Mouse (Mus musculus) induced T-regulatory cell, adult 2 months (primary cell): ENCODE results near the gene Cacna1s.

Source experiments
- DNase-seq: peaks from one replicate; pipeline ENCODE4 v3.0.0-alpha.2; 2012; ENCODE audit warnings: low read depth

Gene Cacna1s

GRCm38 (mm10) chr1:136137575-136137974, 85.0 kb downstream of the Cacna1s start:
- DNase-seq, result peak; percentile 75

GRCm38 (mm10) chr1:136138191-136138830, 85.8 kb downstream of the Cacna1s start:
- peak; percentile 51 for DNase-seq

- peak; percentile 98 for DNase-seq
These were observed 87.6 kb downstream of the Cacna1s start for GRCm38 (mm10) chr1:136139990-136140640.

- DNase-seq, result peak; percentile 20
These were observed 88.8 kb downstream of the Cacna1s start for GRCm38 (mm10) chr1:136141176-136141950.

- no peak for DNase-seq
These were observed 89.8 kb downstream of the Cacna1s start for GRCm38 (mm10) chr1:136142336-136142735.

GRCm38 (mm10) chr1:136143514-136143913, 91.0 kb downstream of the Cacna1s start:
- no peak for DNase-seq

- DNase-seq, result no peak
These were observed 97.2 kb downstream of the Cacna1s start for GRCm38 (mm10) chr1:136149702-136150101.

GRCm38 (mm10) chr1:136151371-136151770, 98.8 kb downstream of the Cacna1s start:
- no peak for DNase-seq

GRCm38 (mm10) chr1:136156304-136156703, 103.8 kb downstream of the Cacna1s start:
- DNase-seq, result no peak

- no peak for DNase-seq
These were observed 104.4 kb downstream of the Cacna1s start for GRCm38 (mm10) chr1:136156951-136157350.

GRCm38 (mm10) chr1:136159830-136160229, 107.3 kb downstream of the Cacna1s start:
- DNase-seq, result no peak

GRCm38 (mm10) chr1:136160297-136160696, 107.7 kb downstream of the Cacna1s start:
- DNase-seq, result no peak

- DNase-seq, result no peak
These were observed 108.4 kb downstream of the Cacna1s start for GRCm38 (mm10) chr1:136160930-136161329.

- DNase-seq, result no peak
These were observed 108.9 kb downstream of the Cacna1s start for GRCm38 (mm10) chr1:136161333-136161921.

GRCm38 (mm10) chr1:136165436-136165835, 112.9 kb downstream of the Cacna1s start:
- no peak for DNase-seq

GRCm38 (mm10) chr1:136167657-136168056, 115.1 kb downstream of the Cacna1s start:
- no peak for DNase-seq
